Mouse (Mus musculus): Measurements from ENCODE around the gene Wdr61.

Gene Wdr61

GRCm38 (mm10) chr9:54673887-54674286 is 60.4 kb downstream of the Wdr61 start:
- DNase-seq: peak; percentile 17 to 40

DNA sequence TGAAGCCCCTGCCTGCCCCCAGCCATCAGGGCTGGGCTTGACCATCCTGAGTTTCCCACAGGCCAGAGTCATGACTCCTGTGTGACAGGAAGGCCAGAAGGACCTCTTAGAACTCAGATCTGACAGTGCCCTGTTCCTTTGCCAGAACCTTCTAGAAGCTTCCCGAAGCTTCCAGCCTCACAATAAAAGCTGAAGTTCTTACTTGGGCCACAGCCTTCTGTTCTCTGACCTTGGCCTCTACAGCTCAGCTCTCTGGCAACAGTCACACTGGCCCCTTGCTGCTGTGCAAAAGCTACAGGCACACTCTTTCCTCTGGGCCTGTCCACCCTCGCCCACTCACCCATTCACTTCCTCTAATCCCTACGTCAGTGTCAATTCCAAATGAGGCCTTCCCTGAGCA is 62.4 kb downstream of the Wdr61 start:
- no peak for DNase-seq

- no peak for DNase-seq
These were observed 65.9 kb downstream of the Wdr61 start for GRCm38 (mm10) chr9:54668455-54668854.

- DNase-seq: no peak
These were observed 68.2 kb downstream of the Wdr61 start for GRCm38 (mm10) chr9:54666116-54666515.
